Mouse (Mus musculus) left cerebral cortex, postnatal 14 days (tissue): ENCODE measurements around the gene Sorbs1. TPM values are rescaled to one million over a fixed set of nuclear protein-coding genes. Genes with fewer than 3 reads are reported as not detected.

Experiments
- DNase-seq, 2 experiments: peaks; one replicate each; pipeline ENCODE4 v3.0.0; 2021 to 2022; ENCODE audit warnings: low spot score in 2 of 2, mixed read lengths in 1 of 2
- intact Hi-C: fragments of 180-260 bp; cut with DNase I; formaldehyde crosslinking; loops from one replicate; pipeline ENCODE4 v1.15.1; 2025
- total RNA-seq, 2 experiments: library from RNA; stranded (reverse); gene quantifications; 2 replicates each; pipeline ENCODE4 v1.2.3; 2021

The Sorbs1 gene
- total RNA-seq, 2 experiments from 2014 or later = 108 to 126 TPM

GRCm38 (mm10) chr19:40395321-40395695 is 118.3 kb downstream of the Sorbs1 start:
- intact Hi-C loops = loop anchor here (10.0 kb wide), 1 partner anchor 119 kb away; the partner anchor contains the start of gene Sorbs1
- DNase-seq = no peak

- DNase-seq = no peak
- intact Hi-C loops = loop anchor here (10.0 kb wide), 1 partner anchor 120 kb away; the partner anchor contains the start of gene Sorbs1
Observed at GRCm38 (mm10) chr19:40394555-40395320, 118.8 kb downstream of the Sorbs1 start.

GRCm38 (mm10) chr19:40392795-40393392 is 120.7 kb downstream of the Sorbs1 start:
- intact Hi-C loops = loop anchor here (10.0 kb wide), 1 partner anchor 122 kb away; the partner anchor contains the start of gene Sorbs1
- DNase-seq = no peak

GRCm38 (mm10) chr19:40391469-40391868 is 122.1 kb downstream of the Sorbs1 start:
- peak; percentile 89 to 90 for DNase-seq
- intact Hi-C loops = loop anchor here (1.0 to 10.0 kb wide), 2 partner anchors 123 to 154 kb away; partner anchors contain the start of gene Sorbs1

- intact Hi-C loops = no loop called here
- DNase-seq = no peak
Observed at GRCm38 (mm10) chr19:40386916-40387315, 126.7 kb downstream of the Sorbs1 start.

GRCm38 (mm10) chr19:40385334-40385733 is 128.2 kb downstream of the Sorbs1 start:
- DNase-seq = no peak
- intact Hi-C loops = loop anchor here (2.0 kb wide), 1 partner anchor 43 kb away; no protein-coding TSS in a partner anchor

GRCm38 (mm10) chr19:40383931-40384330 is 129.6 kb downstream of the Sorbs1 start:
- intact Hi-C loops = loop anchor here (2.0 kb wide), 1 partner anchor 41 kb away; no protein-coding TSS in a partner anchor
- DNase-seq = no peak

- DNase-seq = no peak
- intact Hi-C loops = no loop called here
Observed at GRCm38 (mm10) chr19:40380656-40381055, 132.9 kb downstream of the Sorbs1 start.

GRCm38 (mm10) chr19:40380005-40380404 is 133.6 kb downstream of the Sorbs1 start:
- no peak for DNase-seq
- intact Hi-C loops = no loop called here

- intact Hi-C loops = no loop called here
- DNase-seq = no peak
Observed at GRCm38 (mm10) chr19:40379081-40379480, 134.5 kb downstream of the Sorbs1 start.

GRCm38 (mm10) chr19:40377632-40378031 is 135.9 kb downstream of the Sorbs1 start:
- no peak for DNase-seq
- intact Hi-C loops = no loop called here

GRCm38 (mm10) chr19:40376566-40377281 is 136.9 kb downstream of the Sorbs1 start:
- intact Hi-C loops = no loop called here
- no peak for DNase-seq

- intact Hi-C loops = no loop called here
- DNase-seq = no peak
Observed at GRCm38 (mm10) chr19:40374720-40375119, 138.9 kb downstream of the Sorbs1 start.

- intact Hi-C loops = no loop called here
- no peak for DNase-seq
Observed at GRCm38 (mm10) chr19:40372679-40373078, 140.9 kb downstream of the Sorbs1 start.

- intact Hi-C loops = no loop called here
- no peak for DNase-seq
Observed at GRCm38 (mm10) chr19:40371866-40372265, 141.7 kb downstream of the Sorbs1 start.

GRCm38 (mm10) chr19:40369852-40370811 is 143.4 kb downstream of the Sorbs1 start:
- intact Hi-C loops = no loop called here
- no peak for DNase-seq

- intact Hi-C loops = no loop called here
- DNase-seq = no peak
Observed at GRCm38 (mm10) chr19:40368517-40368916, 145.1 kb downstream of the Sorbs1 start.

GRCm38 (mm10) chr19:40366163-40366941 is 147.2 kb downstream of the Sorbs1 start:
- peak; percentile 39 to 47 for DNase-seq
- intact Hi-C loops = no loop called here
